ENCODE assay signal across 7 mouse cellular contexts in the genomic region with DNA sequence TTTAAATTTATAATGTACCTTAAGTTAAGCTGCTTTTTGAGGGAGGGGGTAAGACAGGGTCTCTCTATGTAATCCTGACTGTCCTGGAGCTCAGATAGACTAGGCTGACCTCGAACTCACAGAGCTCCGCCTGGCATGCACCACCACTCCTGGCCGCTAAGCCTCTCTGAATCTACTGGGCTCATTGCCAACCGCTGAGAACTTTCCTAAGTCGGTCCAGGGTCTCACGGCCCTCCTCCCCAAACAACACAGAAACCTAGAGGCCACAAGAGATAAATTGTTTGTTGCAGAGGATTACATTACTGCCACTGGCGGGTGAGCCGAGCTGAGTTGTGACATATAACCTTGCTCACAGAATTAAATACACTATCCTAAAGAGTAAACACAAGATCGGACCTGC. TPM values are rescaled to one million over a fixed set of nuclear protein-coding genes. Genes with fewer than 3 reads are reported as not detected.
A peak's percentile ranks its signal among the peaks of the same experiment; 100 is the strongest.
DNase-seq lines count a peak whose midpoint lies in the region; ATAC-seq lines count a peak whose summit lies in the region.

No protein-coding gene starts in this region.

- H3K36me3 ChIP-seq in embryonic facial prominence, embryonic 15.5 days = no peaks in the 10 kb centered on the region
- no peaks in the 10 kb centered on the region for H3K36me3 ChIP-seq in hindbrain, embryonic 11.5 days (ENCODE audit: control insufficient read depth, insufficient read depth, low read length)
- H3K36me3 ChIP-seq in limb, embryonic 10.5 days = no peaks in the 10 kb centered on the region
- 0 out of 2 replicates have a peak, but pooled peaks cover 5% of the 10 kb centered on the region for H3K36me3 ChIP-seq in midbrain, embryonic 13.5 days

- 11% methylated on average over 9 of the region's 9 CpGs for WGBS in embryonic facial prominence, embryonic 15.5 days
- WGBS in hindbrain, embryonic 11.5 days = 25% methylated on average over 9 of the region's 9 CpGs
- 28% methylated on average over 9 of the region's 9 CpGs for WGBS in limb, embryonic 10.5 days
- 18% methylated on average over 9 of the region's 9 CpGs for WGBS in midbrain, embryonic 13.5 days

- peaks cover 2% of the 10 kb centered on the region; the same call in 1 of the 2 replicates for H3K27me3 ChIP-seq in embryonic facial prominence, embryonic 15.5 days
- H3K27me3 ChIP-seq in hindbrain, embryonic 11.5 days (ENCODE audit: control insufficient read depth, insufficient read depth, low read length) = peaks cover 3% of the 10 kb centered on the region; the same call in 1 of the 2 replicates
- peaks cover 26% of the 10 kb centered on the region for H3K27me3 ChIP-seq in limb, embryonic 10.5 days (ENCODE audit: low read depth, poor library complexity, severe bottlenecking)
- peaks cover 11% of the 10 kb centered on the region for H3K27me3 ChIP-seq in midbrain, embryonic 13.5 days

- H3K9ac ChIP-seq in embryonic facial prominence, embryonic 15.5 days = no peak overlapping the region
- H3K9ac ChIP-seq in hindbrain, embryonic 11.5 days (ENCODE audit: low read depth, low read length) = no peak overlapping the region
- H3K9ac ChIP-seq in midbrain, embryonic 13.5 days (replicated peaks) = no peak overlapping the region

- 0 out of 2 replicates have a peak, but pooled peaks cover 4% of the 10 kb centered on the region for H3K4me1 ChIP-seq in embryonic facial prominence, embryonic 15.5 days
- no peaks in the 10 kb centered on the region for H3K4me1 ChIP-seq in hindbrain, embryonic 11.5 days (replicated peaks; ENCODE audit: control insufficient read depth, insufficient read depth, low read length)
- peaks cover 6% of the 10 kb centered on the region for H3K4me1 ChIP-seq in limb, embryonic 10.5 days
- peaks cover 11% of the 10 kb centered on the region for H3K4me1 ChIP-seq in midbrain, embryonic 13.5 days (replicated peaks)

- peak overlapping the region; percentile 90; the same call in 1 of the 2 replicates for H3K27ac ChIP-seq in embryonic facial prominence, embryonic 15.5 days (replicated peaks)
- no peak overlapping the region for H3K27ac ChIP-seq in hindbrain, embryonic 11.5 days (ENCODE audit: low read depth, low read length)
- H3K27ac ChIP-seq in limb, embryonic 10.5 days = no peak overlapping the region
- H3K27ac ChIP-seq in midbrain, embryonic 13.5 days = peak overlapping the region; percentile 91; the same call in 1 of the 2 replicates

- ATAC-seq in embryonic facial prominence, embryonic 15.5 days (ENCODE audit: insufficient number of reproducible peaks, low FRiP score, low TSS enrichment, low read depth) = no peak
- ATAC-seq in hindbrain, embryonic 11.5 days (ENCODE audit: low FRiP score) = peak; percentile 10; the same call in 1 of the 2 replicates
- no peak for ATAC-seq in midbrain, embryonic 13.5 days

- peak overlapping the region; percentile 86 for H3K4me2 ChIP-seq in embryonic facial prominence, embryonic 15.5 days (replicated peaks)
- H3K4me2 ChIP-seq in hindbrain, embryonic 11.5 days (replicated peaks; ENCODE audit: low read depth, low read length) = no peak overlapping the region
- peak overlapping the region; percentile 72 for H3K4me2 ChIP-seq in midbrain, embryonic 13.5 days (replicated peaks)

- DNase-seq in ES-CJ7 (ENCODE audit: low read depth, low spot score) = peak; percentile 71
- DNase-seq in adrenal gland, adult 2 months = peak; percentile 82
- peak; percentile 68 for DNase-seq in hindbrain, embryonic 11.5 days (ENCODE audit: low spot score)
- peak; percentile 50 for DNase-seq in limb, embryonic 10.5 days (ENCODE audit: low spot score)
- peak; percentile 59 for DNase-seq in testis, postnatal 14 days (ENCODE audit: low spot score)

- H3K4me3 ChIP-seq in embryonic facial prominence, embryonic 15.5 days (replicated peaks) = peak overlapping the region; percentile 57
- no peak overlapping the region; the same call in 1 of the 2 replicates for H3K4me3 ChIP-seq in hindbrain, embryonic 11.5 days (ENCODE audit: low read depth, low read length)
- peak overlapping the region; percentile 70 for H3K4me3 ChIP-seq in limb, embryonic 10.5 days
- peak overlapping the region; percentile 70 for H3K4me3 ChIP-seq in midbrain, embryonic 13.5 days (replicated peaks)

- no peaks in the 10 kb centered on the region for H3K9me3 ChIP-seq in embryonic facial prominence, embryonic 15.5 days (replicated peaks)
- no peaks in the 10 kb centered on the region for H3K9me3 ChIP-seq in hindbrain, embryonic 11.5 days (ENCODE audit: control insufficient read depth, low read length)
- no peaks in the 10 kb centered on the region for H3K9me3 ChIP-seq in limb, embryonic 10.5 days (replicated peaks)
- H3K9me3 ChIP-seq in midbrain, embryonic 13.5 days = no peaks in the 10 kb centered on the region

RNA-seq across cellular contexts. Expression of a gene that starts 1.4 kb away (rescaled TPM):
- 10 to 100 TPM; 19.5 to 47.0 TPM for total RNA-seq in adrenal gland, adult 2 months (2021)
- 63.8 and 85.1 TPM in 2 replicates for polyA plus RNA-seq in adrenal gland, adult 2 months (2012; rRNA removed)
- polyA plus RNA-seq in embryonic facial prominence, embryonic 15.5 days (2015; fragmentation: Nextera tagmentation; extraction: Ambion mirVana) = 2.5 TPM in 2 replicates
- 0.54 and 1.2 TPM in 2 replicates for polyA plus RNA-seq in hindbrain, embryonic 11.5 days (2014; fragmentation: Nextera tagmentation; extraction: Ambion mirVana)
- polyA plus RNA-seq in limb, embryonic 10.5 days (2016; fragmentation: Nextera tagmentation; extraction: Ambion mirVana) = 0.68 and 1.5 TPM in 2 replicates
- 1.2 and 1.7 TPM in 2 replicates for polyA plus RNA-seq in midbrain, embryonic 13.5 days (2015; fragmentation: Nextera tagmentation; extraction: Ambion mirVana)

RNA-seq across cellular contexts. Expression of a gene that starts 20.6 kb away (rescaled TPM):
- total RNA-seq in adrenal gland, adult 2 months (2021) = under 1 TPM; 0.55 to 0.98 TPM
- polyA plus RNA-seq in adrenal gland, adult 2 months (2012; rRNA removed) = 0.22 and 0.85 TPM in 2 replicates
- polyA plus RNA-seq in embryonic facial prominence, embryonic 15.5 days (2015; fragmentation: Nextera tagmentation; extraction: Ambion mirVana) = 13.5 and 15.3 TPM in 2 replicates
- 10.4 and 12.9 TPM in 2 replicates for polyA plus RNA-seq in hindbrain, embryonic 11.5 days (2014; fragmentation: Nextera tagmentation; extraction: Ambion mirVana)
- polyA plus RNA-seq in limb, embryonic 10.5 days (2016; fragmentation: Nextera tagmentation; extraction: Ambion mirVana) = 6.0 and 8.8 TPM in 2 replicates
- polyA plus RNA-seq in midbrain, embryonic 13.5 days (2015; fragmentation: Nextera tagmentation; extraction: Ambion mirVana) = 32.5 and 33.9 TPM in 2 replicates

RNA-seq across cellular contexts. Expression of a gene that starts 55.8 kb away (rescaled TPM):
- under 1 TPM in 1 of 2 experiments, not detected in 1; 0.28 TPM for total RNA-seq in adrenal gland, adult 2 months (2021)
- polyA plus RNA-seq in adrenal gland, adult 2 months (2012; rRNA removed) = 0.07 TPM in 1 of 2 replicates, not detected in the other
- not detected in 2 replicates for polyA plus RNA-seq in embryonic facial prominence, embryonic 15.5 days (2015; fragmentation: Nextera tagmentation; extraction: Ambion mirVana)
- polyA plus RNA-seq in hindbrain, embryonic 11.5 days (2014; fragmentation: Nextera tagmentation; extraction: Ambion mirVana) = not detected in 2 replicates
- polyA plus RNA-seq in limb, embryonic 10.5 days (2016; fragmentation: Nextera tagmentation; extraction: Ambion mirVana) = not detected in 2 replicates
- 0.14 and 0.63 TPM in 2 replicates for polyA plus RNA-seq in midbrain, embryonic 13.5 days (2015; fragmentation: Nextera tagmentation; extraction: Ambion mirVana)

Comparison
In these comparisons a context has a peak if more than half of its experiments do, and no peak if none do; other contexts are left out.
1. H3K27ac ChIP-seq: peak in embryonic facial prominence, embryonic 15.5 days (single experiment) and midbrain, embryonic 13.5 days (single experiment); none in hindbrain, embryonic 11.5 days (single experiment) and limb, embryonic 10.5 days (single experiment).
2. RNA of a gene that starts 1.4 kb away (polyA plus RNA-seq): 63.8 to 85.1 TPM in adrenal gland, adult 2 months; 2.5 TPM in embryonic facial prominence, embryonic 15.5 days, 1.2 to 1.7 TPM in midbrain, embryonic 13.5 days, 0.68 to 1.5 TPM in limb, embryonic 10.5 days and 0.54 to 1.2 TPM in hindbrain, embryonic 11.5 days; every median in the first group is over 10 times any median in the second.
3. Peak in every context shown above with its lines, with median percentiles within 50 percentile points of each other: DNase-seq.